Mouse (Mus musculus) limb, embryonic 10.5 days (tissue): ENCODE data around the gene Klhl36. TPM values are rescaled to one million over a fixed set of nuclear protein-coding genes. Genes with fewer than 3 reads are reported as not detected.

Source experiments
- DNase-seq: peaks from one replicate; pipeline ENCODE4 v3.0.0-alpha.2; 2017; ENCODE audit warnings: low spot score
- H3K27ac ChIP-seq: fragments of 300-500 bp; sonication (generic); 2 replicates; pipeline ENCODE4 v1.5.1; 2016; ENCODE audit warnings: mild to moderate bottlenecking
- H3K27me3 ChIP-seq: fragments of 300-500 bp; sonication (generic); 2 replicates; pipeline ENCODE4 v1.6.1; 2016; ENCODE audit warnings: low read depth, mild to moderate bottlenecking; ENCODE audit not compliant: poor library complexity, severe bottlenecking
- H3K36me3 ChIP-seq: fragments of 300-500 bp; sonication (generic); 2 replicates; pipeline ENCODE4 v1.6.1; 2016; ENCODE audit warnings: mild to moderate bottlenecking, moderate library complexity
- H3K4me1 ChIP-seq: fragments of 300-500 bp; sonication (generic); 2 replicates; pipeline ENCODE4 v1.6.1; 2016
- H3K4me3 ChIP-seq: fragments of 300-500 bp; sonication (generic); 2 replicates; pipeline ENCODE4 v1.5.1; 2016; ENCODE audit warnings: mild to moderate bottlenecking, moderate library complexity
- H3K9me3 ChIP-seq: fragments of 300-500 bp; sonication (generic); replicated peaks from 2 replicates; pipeline ENCODE4 v1.6.1; 2016; ENCODE audit warnings: mild to moderate bottlenecking
- WGBS: fragments of 180-500 bp; shearing (Covaris S2); methylation state at CpG from one replicate; pipeline ENCODE4 v1.1.7; 2016; 5-methylcytosine and 5-hydroxymethylcytosine counted together
- polyA plus RNA-seq: library from polyadenylated mRNA; unstranded; fragments of >200 nt; fragmentation: Nextera tagmentation; extraction: Ambion mirVana; gene quantifications from 2 replicates; pipeline ENCODE4 v1.2.1, GENCODE M21; 2016

The Klhl36 gene
- polyA plus RNA-seq, 1 experiment from 2014 or later: 7.9 TPM

GRCm38 (mm10) chr8:119923259-119923658, 61.2 kb downstream of the Klhl36 start:
- peaks cover 33% of the 10 kb centered on the region for H3K36me3 ChIP-seq
- H3K9me3 ChIP-seq: no peaks in the 10 kb centered on the region
- H3K4me1 ChIP-seq: peaks cover 15% of the 10 kb centered on the region
- WGBS: 93% methylated on average over 5 of the region's 5 CpGs
- no peak for DNase-seq
- no peak overlapping the region for H3K27ac ChIP-seq
- H3K27me3 ChIP-seq: no peaks in the 10 kb centered on the region
- no peak overlapping the region for H3K4me3 ChIP-seq

- WGBS: 94% methylated on average over 4 of the region's 4 CpGs
- Histone ChIP-seq H3K27ac (no peak overlapping the region), H3K4me3 (no peak overlapping the region), H3K36me3 (peaks cover 24% of the 10 kb centered on the region), H3K9me3 (no peaks in the 10 kb centered on the region), H3K27me3 (no peaks in the 10 kb centered on the region), H3K4me1 (peaks cover 15% of the 10 kb centered on the region)
- DNase-seq: no peak
These were observed 63.4 kb downstream of the Klhl36 start for GRCm38 (mm10) chr8:119925428-119925827.

GRCm38 (mm10) chr8:119926474-119926873, 64.4 kb downstream of the Klhl36 start:
- no peak for DNase-seq
- no peak overlapping the region for H3K27ac ChIP-seq
- WGBS: 81% methylated on average over 2 of the region's 2 CpGs
- H3K4me3 ChIP-seq: no peak overlapping the region
- peaks cover 15% of the 10 kb centered on the region for H3K4me1 ChIP-seq
- no peaks in the 10 kb centered on the region for H3K9me3 ChIP-seq
- H3K36me3 ChIP-seq: peaks cover 18% of the 10 kb centered on the region; the same call in 1 of the 2 replicates
- no peaks in the 10 kb centered on the region for H3K27me3 ChIP-seq

Other genes starting within 250 kb of the Klhl36 start
- not detected in 2 replicates for gene Adad2, start 249.5 kb upstream of the Klhl36 start, polyA plus RNA-seq
- gene Kcng4, start 226.6 kb upstream of the Klhl36 start, polyA plus RNA-seq: 0.04 TPM in 1 of 2 replicates, not detected in the other
- gene Wfdc1, start 195.9 kb upstream of the Klhl36 start, polyA plus RNA-seq: 0.10 TPM in 1 of 2 replicates, not detected in the other
- gene Atp2c2, start 162.3 kb upstream of the Klhl36 start, polyA plus RNA-seq: 2.3 and 2.5 TPM in 2 replicates
- 13.1 and 14.6 TPM in 2 replicates for gene Tldc1, start 83.8 kb upstream of the Klhl36 start, polyA plus RNA-seq
- gene Cotl1, start 21.7 kb upstream of the Klhl36 start, polyA plus RNA-seq: 53.2 and 94.6 TPM in 2 replicates
- gene Usp10, start 48.1 kb downstream of the Klhl36 start, polyA plus RNA-seq: 226 and 235 TPM in 2 replicates
- gene Gm20388, start 48.6 kb downstream of the Klhl36 start, polyA plus RNA-seq: 2.3 and 2.5 TPM in 2 replicates
- gene Crispld2, start 130.2 kb downstream of the Klhl36 start, polyA plus RNA-seq: 5.0 and 6.1 TPM in 2 replicates
- 32.4 and 34.8 TPM in 2 replicates for gene Zdhhc7, start 239.2 kb downstream of the Klhl36 start, polyA plus RNA-seq